Mouse (Mus musculus) G1E (cell line): Measurements from ENCODE around the gene 4930432K21Rik. TPM values are rescaled to one million over a fixed set of nuclear protein-coding genes. Genes with fewer than 3 reads are reported as not detected.
A peak's percentile ranks its signal among the peaks of the same experiment; 100 is the strongest.

Experiments used
- ATAC-seq: 2 replicates; pipeline ENCODE4 v1.8.0; 2016; ENCODE audit warnings: mild to moderate bottlenecking; ENCODE audit not compliant: insufficient number of reproducible peaks, poor library complexity, low FRiP score, severe bottlenecking; ENCODE audit errors: extremely low read depth
- DNase-seq: peaks from one replicate; pipeline ENCODE4 v3.0.0; 2012; ENCODE audit warnings: low spot score
- H3K27me3 ChIP-seq: 2 replicates; pipeline ENCODE4 v1.6.1; 2012; ENCODE audit warnings: mild to moderate bottlenecking, low read length, inconsistent platforms; ENCODE audit not compliant: insufficient read depth
- H3K36me3 ChIP-seq: replicated peaks from 2 replicates; pipeline ENCODE3; 2012; ENCODE audit warnings: mild to moderate bottlenecking, inconsistent platforms
- H3K4me1 ChIP-seq: 2 replicates; pipeline ENCODE4 v1.6.1; 2012; ENCODE audit warnings: low read depth, low read length, inconsistent platforms, mixed read lengths; ENCODE audit not compliant: insufficient read depth
- H3K4me3 ChIP-seq: 2 replicates; pipeline ENCODE4 v1.5.1; 2012; ENCODE audit warnings: low read depth, mild to moderate bottlenecking, inconsistent platforms, low read length, moderate library complexity, mixed read lengths
- H3K9me3 ChIP-seq: replicated peaks from 2 replicates; pipeline ENCODE4 v1.6.1; 2012; ENCODE audit warnings: inconsistent platforms
- CTCF ChIP-seq: IDR thresholded peaks from 2 replicates; pipeline ENCODE4 v1.5.1; 2012; ENCODE audit warnings: low read depth, low read length, inconsistent platforms, mixed read lengths
- GATA1 ChIP-seq: IDR thresholded peaks from 2 replicates; pipeline ENCODE4 v1.6.1; 2012; ENCODE audit warnings: borderline replicate concordance, low read length, inconsistent platforms, mixed read lengths
- GATA2 ChIP-seq: IDR thresholded peaks from 2 replicates; pipeline ENCODE4 v1.6.1; 2012; ENCODE audit warnings: low read depth, low read length, inconsistent platforms, borderline replicate concordance
- POLR2AphosphoS5 ChIP-seq: IDR thresholded peaks from 2 replicates; pipeline ENCODE4 v1.6.1; 2012; ENCODE audit warnings: low read depth, low read length, inconsistent platforms; ENCODE audit not compliant: insufficient replicate concordance
- TAL1 ChIP-seq: conservative IDR thresholded peaks from 2 replicates; pipeline ENCODE4 v1.6.1; 2012; ENCODE audit warnings: low read depth, low read length, inconsistent platforms, mixed read lengths
- polyA plus RNA-seq: library from polyadenylated mRNA; stranded (reverse); fragments of >175 nt; gene quantifications from 2 replicates; pipeline ENCODE4 v1.2.3, GENCODE M21; 2012
- total RNA-seq, 2 experiments: library from RNA; stranded (forward) in 1 of 2; stranded (reverse) in 1 of 2; fragments of 200-1000 nt in 1 of 2; fragments of >200 nt in 1 of 2; fragmentation: Nextera tagmentation in 1 of 2; gene quantifications; 2 replicates each; pipeline ENCODE4 v1.2.3; 2014 to 2017

4930432K21Rik gene
- total and polyA plus RNA-seq, 3 experiments: 0.08 to 0.55 TPM; not detected in 1

GRCm38 (mm10) chr8:84188671-84189070 is 40.8 kb downstream of the 4930432K21Rik start:
- DNase-seq (no peak), ATAC-seq (no peak)
- H3K4me1 ChIP-seq: peaks cover 38% of the 10 kb centered on the region

GRCm38 (mm10) chr8:84189603-84190002 is 41.8 kb downstream of the 4930432K21Rik start:
- TF ChIP-seq TAL1 (no peak), CTCF (no peak), GATA1 (no peak), POLR2AphosphoS5 (no peak), GATA2 (no peak)
- H3K4me3 ChIP-seq: no peak overlapping the region
- no peaks in the 10 kb centered on the region for H3K36me3 ChIP-seq
- no peak for ATAC-seq
- no peaks in the 10 kb centered on the region for H3K9me3 ChIP-seq
- peaks cover 10% of the 10 kb centered on the region; the same call in 1 of the 2 replicates for H3K27me3 ChIP-seq
- no peak for DNase-seq
- peaks cover 45% of the 10 kb centered on the region for H3K4me1 ChIP-seq

More at GRCm38 (mm10) chr8:84188671-84189070, 40.8 kb downstream of the 4930432K21Rik start:
- Histone ChIP-seq H3K36me3 (no peaks in the 10 kb centered on the region), H3K9me3 (no peaks in the 10 kb centered on the region), H3K27me3 (peaks cover 15% of the 10 kb centered on the region; the same call in 1 of the 2 replicates), H3K4me3 (no peak overlapping the region)
- no peak for TF ChIP-seq GATA2
- no peak for TF ChIP-seq POLR2AphosphoS5
- TF ChIP-seq CTCF: no peak
- no peak for TF ChIP-seq TAL1
- TF ChIP-seq GATA1: no peak

DNA sequence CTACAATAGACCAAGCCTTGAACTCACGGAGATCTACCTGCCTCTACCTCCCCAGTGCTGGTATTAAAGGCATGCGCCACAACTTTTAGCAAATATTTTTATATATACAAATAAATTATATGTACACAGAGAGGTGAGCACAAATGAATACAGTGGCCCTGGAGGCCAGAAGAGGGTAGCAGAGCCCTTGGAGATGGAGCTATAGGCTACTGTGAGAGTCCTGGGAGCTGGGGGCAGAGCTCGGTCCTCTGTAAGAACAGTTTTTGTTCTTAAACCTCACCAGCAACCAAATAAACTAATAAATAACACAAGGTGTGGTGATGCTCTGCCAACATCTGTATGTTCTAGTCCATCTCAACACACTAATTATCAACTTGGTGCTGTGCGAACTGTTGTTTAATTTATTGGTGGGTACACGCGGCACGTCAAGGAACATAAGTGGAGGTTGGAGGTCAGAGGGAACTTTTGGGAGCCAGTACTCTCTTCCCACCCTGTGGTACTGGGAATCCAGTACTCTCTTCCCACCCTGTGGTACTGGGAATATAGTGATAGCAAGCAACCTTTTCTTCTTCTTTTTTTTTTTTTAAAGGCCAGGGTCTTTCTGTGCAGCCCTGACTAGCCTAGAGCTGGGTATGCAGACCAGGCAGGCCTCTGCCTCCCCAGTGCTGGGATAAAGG is 42.5 kb downstream of the 4930432K21Rik start:
- H3K36me3 ChIP-seq: no peaks in the 10 kb centered on the region
- no peaks in the 10 kb centered on the region for H3K9me3 ChIP-seq
- ATAC-seq (no peak), DNase-seq (no peak)
- H3K27me3 ChIP-seq: peaks cover 4% of the 10 kb centered on the region; the same call in 1 of the 2 replicates
- TF ChIP-seq GATA1 (no peak), TAL1 (no peak), CTCF (no peak), POLR2AphosphoS5 (no peak), GATA2 (no peak)
- H3K4me3 ChIP-seq: no peak overlapping the region
- H3K4me1 ChIP-seq: peaks cover 45% of the 10 kb centered on the region

DNA sequence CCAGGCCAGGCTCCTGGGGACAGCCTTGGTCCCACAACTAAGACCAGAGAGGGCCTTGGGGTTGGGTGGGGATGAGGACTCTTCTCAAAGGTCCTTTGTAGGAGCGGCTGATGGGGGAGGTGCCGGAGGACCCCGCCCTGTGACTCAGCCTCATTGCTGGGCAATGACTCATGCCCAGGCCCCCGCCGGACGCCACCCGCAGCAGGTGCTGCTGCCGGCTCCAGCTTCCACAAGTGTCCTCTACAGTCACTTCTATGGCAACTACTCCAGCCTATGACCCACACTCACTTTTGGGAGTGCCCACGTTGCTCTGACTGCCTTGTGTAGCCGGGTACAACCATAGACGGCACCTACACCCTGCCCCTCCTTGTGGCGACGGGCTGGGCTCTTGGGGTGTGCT is 44.2 kb downstream of the 4930432K21Rik start:
- H3K27me3 ChIP-seq: peaks cover 4% of the 10 kb centered on the region; the same call in 1 of the 2 replicates
- peak; percentile 79 for DNase-seq
- peak; percentile 92 for ATAC-seq
- peaks cover 38% of the 10 kb centered on the region for H3K4me1 ChIP-seq
- no peak for TF ChIP-seq TAL1
- TF ChIP-seq GATA1: no peak
- no peak for TF ChIP-seq CTCF
- TF ChIP-seq GATA2: no peak
- no peak for TF ChIP-seq POLR2AphosphoS5
- H3K4me3 ChIP-seq: peak overlapping the region; percentile 70
- H3K36me3 ChIP-seq: no peaks in the 10 kb centered on the region
- H3K9me3 ChIP-seq: no peaks in the 10 kb centered on the region

GRCm38 (mm10) chr8:84192555-84192954 is 44.7 kb downstream of the 4930432K21Rik start:
- H3K9me3 ChIP-seq: no peaks in the 10 kb centered on the region

DNA sequence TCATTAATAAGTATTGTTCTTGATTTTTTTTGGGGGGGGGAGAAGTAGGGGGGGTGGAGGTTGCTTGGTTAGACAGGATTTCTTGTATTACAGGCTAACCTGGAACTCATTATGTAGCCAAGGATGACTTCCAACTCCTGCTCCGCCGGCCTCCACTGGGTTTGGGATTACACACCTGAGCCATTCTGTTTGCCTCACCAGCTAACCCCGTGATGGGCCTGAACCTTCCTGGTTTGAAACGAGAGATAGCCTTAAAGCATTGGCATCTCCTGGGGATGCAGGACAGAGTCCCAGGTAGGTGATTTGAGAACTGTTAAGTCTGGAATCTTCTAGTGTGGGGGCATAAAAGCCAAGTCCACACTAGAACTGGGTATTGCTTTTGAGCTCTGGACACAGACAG is 45.3 kb downstream of the 4930432K21Rik start:
- Histone ChIP-seq H3K4me3 (no peak overlapping the region), H3K27me3 (peaks cover 4% of the 10 kb centered on the region; the same call in 1 of the 2 replicates), H3K4me1 (peaks cover 43% of the 10 kb centered on the region), H3K9me3 (no peaks in the 10 kb centered on the region), H3K36me3 (no peaks in the 10 kb centered on the region)
- ATAC-seq (no peak), DNase-seq (no peak)
- TF ChIP-seq TAL1: no peak
- no peak for TF ChIP-seq GATA1
- TF ChIP-seq POLR2AphosphoS5: no peak
- TF ChIP-seq GATA2: no peak
- TF ChIP-seq CTCF: no peak

More at GRCm38 (mm10) chr8:84192555-84192954, 44.7 kb downstream of the 4930432K21Rik start:
- Histone ChIP-seq H3K4me3 (peak overlapping the region; percentile 70), H3K36me3 (no peaks in the 10 kb centered on the region), H3K27me3 (peaks cover 4% of the 10 kb centered on the region; the same call in 1 of the 2 replicates), H3K4me1 (peaks cover 37% of the 10 kb centered on the region)
- DNase-seq (peak; percentile 70), ATAC-seq (no peak)
- no peak for TF ChIP-seq CTCF
